Mouse (Mus musculus): ENCODE data around the gene Timp1.

Gene Timp1

GRCm38 (mm10) chrX:20869962-20870513 is at the start of gene Timp1:
Timp1 (plus strand) TSS chrX:20870166.
- peak; percentile 48 for DNase-seq

GRCm38 (mm10) chrX:20828934-20829333 is 41.0 kb upstream of the Timp1 start:
- peak; percentile 20 for DNase-seq

GRCm38 (mm10) chrX:20847232-20847631 is 22.7 kb upstream of the Timp1 start:
- no peak for DNase-seq

DNA sequence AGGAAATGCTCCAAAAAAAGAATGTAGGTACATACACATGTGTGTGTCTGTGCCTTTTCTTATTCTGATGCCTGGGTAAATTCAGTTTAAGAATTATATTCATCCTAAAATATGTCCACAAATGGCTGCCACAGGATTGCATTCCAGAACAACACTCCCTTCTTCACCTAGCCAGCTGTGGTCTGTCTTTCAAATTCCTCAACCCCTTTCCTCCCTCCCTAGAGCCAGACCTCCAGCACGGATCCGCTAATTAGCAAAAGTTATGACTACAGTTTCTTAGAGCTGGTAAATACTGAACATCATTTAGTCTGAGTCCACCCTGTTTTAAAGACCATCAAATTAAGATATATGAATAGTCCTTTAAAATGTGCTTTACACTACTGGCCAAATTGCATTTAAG is 22.1 kb upstream of the Timp1 start:
- DNase-seq = no peak

DNA sequence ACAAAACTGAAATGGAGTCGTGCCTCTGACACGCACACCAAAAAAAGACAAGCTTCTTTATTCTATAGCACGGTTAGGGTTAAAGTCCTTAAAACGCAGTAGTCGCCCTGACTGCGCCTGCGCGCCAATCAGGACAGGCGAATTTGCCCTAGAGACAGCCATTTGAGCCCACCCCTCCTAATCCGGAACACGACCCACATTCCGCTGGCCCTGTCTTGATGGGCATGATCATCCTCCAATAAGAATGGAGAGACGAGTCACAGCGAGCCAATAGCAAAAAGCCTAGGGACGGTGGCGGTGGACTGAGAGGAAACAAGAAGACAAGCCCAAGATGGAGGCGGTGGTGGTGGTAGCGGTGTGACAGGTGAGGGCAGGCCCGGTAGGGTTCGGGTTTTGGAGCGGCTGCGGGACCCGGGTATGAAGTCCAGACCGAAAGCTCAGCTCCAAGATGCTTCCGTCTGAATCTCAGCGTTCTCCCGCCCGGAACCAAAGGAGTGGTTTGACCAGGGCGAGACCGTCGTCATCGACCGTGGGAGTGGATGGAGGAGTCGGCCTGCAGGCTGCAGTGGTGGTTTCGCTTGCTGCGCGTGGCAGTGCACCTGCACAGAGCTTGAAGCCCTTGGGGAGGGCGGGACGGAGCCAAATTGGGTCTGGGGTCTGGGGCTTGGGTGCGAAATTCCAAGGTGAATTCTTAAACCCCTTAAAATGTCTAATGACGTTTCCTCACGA is 21.5 kb upstream of the Timp1 start:
- DNase-seq = peak; percentile 89

DNA sequence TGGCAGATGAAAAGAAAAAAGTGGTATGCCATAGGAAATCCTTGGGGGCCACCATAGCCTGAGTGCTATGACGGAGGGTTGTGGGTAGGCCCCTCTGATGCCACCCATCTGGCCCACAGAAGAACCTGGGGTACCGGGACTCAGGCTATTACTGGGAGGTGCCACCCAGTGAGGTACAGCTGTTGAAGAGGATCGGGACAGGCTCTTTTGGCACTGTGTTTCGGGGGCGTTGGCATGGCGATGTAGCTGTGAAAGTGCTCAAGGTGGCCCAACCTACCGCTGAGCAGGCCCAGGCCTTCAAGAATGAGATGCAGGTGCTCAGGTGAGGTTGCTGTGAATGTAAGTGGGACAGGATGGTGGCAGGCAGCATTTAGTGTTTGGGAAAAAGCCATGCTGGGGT is 16.2 kb upstream of the Timp1 start:
- no peak for DNase-seq

DNA sequence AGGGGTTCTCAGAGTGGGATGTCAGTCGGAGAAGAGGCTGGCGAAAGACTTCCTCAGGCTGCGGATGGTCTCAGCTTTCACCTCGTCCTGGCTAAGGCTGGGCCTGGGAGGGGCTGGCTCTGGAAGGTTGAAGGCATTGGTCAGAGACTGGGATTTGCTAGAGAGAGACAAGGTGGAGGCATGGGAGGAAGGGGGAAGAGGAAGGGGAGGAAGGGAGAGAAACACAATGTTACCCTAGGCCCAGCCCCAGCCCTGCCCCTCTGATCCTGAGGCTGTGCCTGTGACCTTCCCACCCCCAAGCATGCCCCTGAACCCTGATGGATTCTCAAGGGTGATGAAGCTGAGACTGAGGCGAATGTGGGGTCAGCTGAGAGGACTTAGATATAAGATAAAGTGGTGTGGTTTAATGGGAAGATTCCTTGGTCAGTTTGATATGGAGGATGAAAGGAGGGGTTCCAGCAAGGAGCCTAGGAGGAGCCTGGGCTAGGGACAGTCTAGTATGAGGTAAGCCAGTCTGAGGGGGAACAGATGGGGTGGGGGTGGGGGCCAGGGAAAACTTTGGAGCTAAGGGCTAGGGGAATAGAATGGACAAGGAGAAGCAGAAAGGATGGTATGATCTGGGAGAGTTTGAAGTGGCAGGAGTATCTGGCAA is 8.4 kb upstream of the Timp1 start:
- DNase-seq = no peak

GRCm38 (mm10) chrX:20862105-20863065 is 7.6 kb upstream of the Timp1 start:
- no peak for DNase-seq

DNA sequence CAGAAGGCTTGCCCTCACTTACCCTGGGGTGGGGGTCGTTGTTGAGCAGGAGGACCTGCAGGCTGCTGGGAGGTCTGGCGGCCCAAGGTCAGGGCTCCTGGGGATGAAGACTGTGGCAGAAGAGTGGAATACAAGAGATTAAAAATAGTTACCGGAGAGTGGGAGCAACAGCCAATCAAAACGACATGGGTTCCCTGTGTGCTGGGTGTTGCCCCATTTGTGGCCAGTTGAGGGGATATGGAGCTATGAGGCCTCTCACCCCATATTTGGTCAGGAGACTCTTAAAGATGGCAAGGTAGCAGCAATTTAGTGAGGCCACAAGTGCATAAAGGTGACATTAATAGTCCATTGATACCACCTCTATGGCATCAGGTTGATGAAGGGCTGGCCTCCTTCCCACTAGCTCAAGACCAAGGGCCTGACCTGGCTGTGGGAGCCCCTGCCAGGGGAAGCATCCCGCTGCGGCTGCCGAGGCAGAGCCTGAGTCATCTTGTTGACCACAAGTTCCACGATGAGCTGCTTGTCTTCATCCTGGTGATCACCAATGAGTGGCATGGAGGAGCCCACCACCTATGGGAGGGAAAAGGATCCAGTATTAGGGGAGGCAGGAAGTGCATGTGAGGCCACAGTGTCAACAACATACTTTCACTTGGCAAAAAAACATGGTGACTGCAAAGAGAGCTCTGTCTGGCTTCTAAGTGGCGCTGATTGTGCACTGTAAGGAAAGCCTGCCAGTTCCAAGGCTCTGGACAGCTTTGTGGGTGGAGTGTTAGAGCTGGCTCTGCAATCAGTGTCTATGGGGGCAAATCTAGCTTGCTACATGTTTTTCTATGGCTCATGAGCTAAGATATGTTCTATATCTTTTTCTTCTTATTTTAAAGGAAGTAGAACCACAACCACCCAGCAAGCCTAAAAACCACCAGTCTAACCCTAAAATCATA is 6.5 kb upstream of the Timp1 start:
- DNase-seq = no peak

DNA sequence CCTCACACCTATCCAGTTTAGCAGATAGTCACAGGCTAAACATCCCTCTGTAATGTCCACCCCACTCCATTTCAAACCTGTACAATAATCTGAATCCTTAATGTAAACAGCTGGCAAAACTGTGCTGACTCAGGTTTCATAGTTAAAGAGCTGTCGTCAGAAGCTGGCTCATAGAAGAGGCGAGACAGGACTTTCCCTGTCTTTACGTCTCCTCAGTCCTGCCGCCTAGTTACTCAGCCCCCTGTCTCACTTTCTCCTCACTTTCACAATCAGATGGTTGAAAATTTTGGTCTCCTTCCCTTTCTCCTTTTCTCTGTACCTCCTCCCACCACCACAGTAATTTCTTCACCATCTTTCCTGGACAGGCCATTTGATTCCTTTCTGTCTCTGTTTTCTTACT is 1.9 kb upstream of the Timp1 start:
- DNase-seq = no peak

DNA sequence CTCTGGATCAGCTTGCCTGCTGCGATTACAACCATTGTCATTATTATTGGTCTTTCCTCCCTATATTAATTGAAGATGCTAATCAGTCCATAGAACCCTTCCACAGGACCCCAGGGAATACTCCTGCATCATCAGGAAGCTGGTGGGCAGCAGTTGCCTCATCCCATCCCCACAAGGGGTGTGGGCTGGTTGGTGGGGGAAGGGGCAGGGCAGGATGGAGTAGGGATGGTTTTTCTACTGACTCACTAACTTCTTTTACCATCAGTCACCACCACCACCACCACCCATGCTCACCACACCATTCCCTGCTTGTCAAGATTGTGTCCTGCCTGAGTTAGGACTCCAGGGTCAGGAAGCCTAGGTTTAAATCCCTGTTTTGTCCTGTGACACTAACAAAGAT is 763 bp upstream of the Timp1 start:
- no peak for DNase-seq

DNA sequence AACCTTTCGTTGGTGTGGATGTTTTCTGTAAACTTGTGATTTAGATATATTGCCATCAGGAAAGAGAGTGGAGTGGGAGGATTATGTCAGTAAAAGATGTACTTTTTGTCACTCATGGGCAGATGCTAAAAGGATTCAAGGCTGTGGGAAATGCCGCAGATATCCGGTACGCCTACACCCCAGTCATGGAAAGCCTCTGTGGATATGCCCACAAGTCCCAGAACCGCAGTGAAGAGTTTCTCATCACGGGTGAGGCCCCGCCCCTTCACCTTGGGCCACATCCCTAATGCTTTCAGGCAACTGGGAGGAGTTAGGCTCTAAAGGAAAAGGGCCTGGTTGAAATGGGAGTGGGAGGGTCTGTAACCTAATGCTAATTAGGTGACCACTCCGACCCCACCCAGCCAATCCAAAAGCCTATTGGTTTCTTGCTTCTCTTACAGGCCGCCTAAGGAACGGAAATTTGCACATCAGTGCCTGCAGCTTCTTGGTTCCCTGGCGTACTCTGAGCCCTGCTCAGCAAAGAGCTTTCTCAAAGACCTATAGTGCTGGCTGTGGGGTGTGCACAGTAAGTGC is 3.0 kb downstream of the Timp1 start:
- DNase-seq = no peak

- no peak for DNase-seq
Measured at GRCm38 (mm10) chrX:20875241-20875640, 5.3 kb downstream of the Timp1 start.

GRCm38 (mm10) chrX:20910074-20910473 is 40.1 kb downstream of the Timp1 start:
- peak; percentile 51 for DNase-seq

DNA sequence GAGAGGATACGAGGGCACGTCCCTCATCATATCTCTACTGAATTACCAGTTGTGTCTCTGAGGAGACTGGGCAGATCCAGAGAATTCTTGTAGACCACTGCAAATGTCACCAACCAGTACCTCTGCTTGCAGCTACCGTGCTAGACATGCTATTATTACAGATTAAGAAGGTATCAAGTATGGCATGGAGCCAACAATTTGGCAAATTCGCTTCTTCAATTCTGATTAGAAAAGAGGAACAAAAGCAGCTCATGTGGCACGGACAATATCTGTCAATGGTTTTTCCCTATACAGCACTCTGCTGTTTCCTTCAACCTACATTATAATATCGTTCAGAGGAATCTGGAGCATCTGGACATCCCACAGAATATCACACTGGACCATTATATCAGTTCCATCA is 43.8 kb downstream of the Timp1 start:
- no peak for DNase-seq

GRCm38 (mm10) chrX:20915075-20915474 is 45.1 kb downstream of the Timp1 start:
- DNase-seq = no peak

GRCm38 (mm10) chrX:20920249-20920843 is 50.4 kb downstream of the Timp1 start:
- DNase-seq = no peak

DNA sequence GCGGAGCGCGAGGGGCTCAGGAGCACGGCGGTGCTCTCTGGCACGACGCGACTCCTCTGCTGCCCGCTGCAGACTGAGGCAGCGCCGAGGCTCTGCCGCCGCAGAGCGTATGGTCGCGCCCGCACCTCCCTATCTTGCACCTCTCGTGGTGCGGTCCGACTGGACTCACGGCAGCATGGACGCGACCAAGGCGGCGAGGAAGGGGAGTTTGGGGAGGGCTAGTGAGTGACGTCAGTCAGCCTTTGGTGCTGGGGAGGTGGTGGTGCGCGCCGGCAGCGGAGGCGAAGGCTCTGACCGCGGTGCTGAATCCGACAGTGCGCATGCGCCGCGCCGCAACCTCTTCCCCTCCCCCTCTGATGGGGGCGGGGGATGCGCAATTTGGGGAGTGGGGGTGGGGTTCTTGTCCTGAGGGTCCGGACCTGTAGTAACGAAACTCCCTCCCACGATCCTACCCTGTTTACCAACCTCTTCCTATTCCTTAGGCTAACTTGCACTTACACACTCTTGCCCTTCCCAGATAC is 50.9 kb downstream of the Timp1 start, which contains the start of gene Syn1:
Syn1 (minus strand) TSS at position 161 of the 521 bp plus-strand sequence.
- peak; percentile 72 for DNase-seq

- no peak for DNase-seq
Measured at GRCm38 (mm10) chrX:20921366-20921765, 51.4 kb downstream of the Timp1 start.

DNA sequence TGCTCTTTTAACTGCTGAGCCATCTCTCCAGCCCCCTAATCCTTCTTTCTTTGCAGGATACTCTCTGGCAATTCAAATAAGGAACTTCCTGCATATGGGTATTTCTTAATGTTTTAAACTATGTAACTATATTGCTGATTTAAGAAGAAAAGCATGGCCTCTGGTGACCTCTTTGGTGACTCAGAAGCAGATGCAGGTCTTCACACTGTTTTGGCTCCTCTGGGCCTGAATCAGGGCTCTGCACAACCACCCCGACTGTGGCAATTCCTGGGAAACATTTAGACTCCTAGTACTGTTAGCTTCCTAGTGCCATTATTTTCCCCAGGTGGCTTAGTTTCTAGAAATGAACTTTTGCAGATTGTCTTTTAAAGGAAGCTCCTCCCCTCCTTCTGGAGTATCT is 53.5 kb downstream of the Timp1 start:
- no peak for DNase-seq
